Mouse (Mus musculus) hindbrain, embryonic 15.5 days (tissue): ENCODE results near the gene Slk. TPM values are rescaled to one million over a fixed set of nuclear protein-coding genes. Genes with fewer than 3 reads are reported as not detected.

Source experiments
- ATAC-seq: fragments of 200-750 bp; cut with Nextera tagmentation; 2 replicates; pipeline ENCODE4 v1.8.0; 2017; ENCODE audit warnings: low read depth, moderate number of reproducible peaks, moderate TSS enrichment; ENCODE audit not compliant: low FRiP score
- H3K27ac ChIP-seq: fragments of 300-500 bp; sonication (generic); replicated peaks from 2 replicates; pipeline ENCODE4 v1.5.1; 2015; ENCODE audit warnings: mild to moderate bottlenecking, inconsistent platforms
- H3K27me3 ChIP-seq: fragments of 300-500 bp; sonication (generic); 2 replicates; pipeline ENCODE4 v1.6.1; 2015; ENCODE audit warnings: control low read depth, inconsistent platforms
- H3K36me3 ChIP-seq: fragments of 300-500 bp; sonication (generic); 2 replicates; pipeline ENCODE4 v1.6.1; 2015; ENCODE audit warnings: control low read depth, inconsistent platforms
- H3K4me1 ChIP-seq: fragments of 300-500 bp; sonication (generic); replicated peaks from 2 replicates; pipeline ENCODE4 v1.6.1; 2015; ENCODE audit warnings: control low read depth, inconsistent platforms
- H3K4me2 ChIP-seq: fragments of 300-500 bp; sonication (generic); 2 replicates; pipeline ENCODE4 v1.6.1; 2015; ENCODE audit warnings: moderate library complexity, mild to moderate bottlenecking, inconsistent platforms
- H3K4me3 ChIP-seq: fragments of 300-500 bp; sonication (generic); 2 replicates; pipeline ENCODE4 v1.5.1; 2015; ENCODE audit warnings: mild to moderate bottlenecking, inconsistent platforms
- H3K9ac ChIP-seq: fragments of 300-500 bp; sonication (generic); 2 replicates; pipeline ENCODE4 v1.6.1; 2015; ENCODE audit warnings: inconsistent platforms
- H3K9me3 ChIP-seq: fragments of 300-500 bp; sonication (generic); 2 replicates; pipeline ENCODE4 v1.6.1; 2016; ENCODE audit warnings: control low read depth, inconsistent platforms
- WGBS: fragments of 180-500 bp; shearing (Covaris S2); methylation state at CpG from one replicate; pipeline ENCODE4 v1.1.7; 2015; 5-methylcytosine and 5-hydroxymethylcytosine counted together
- polyA plus RNA-seq: library from polyadenylated mRNA; unstranded; fragments of >200 nt; fragmentation: Nextera tagmentation; extraction: Ambion mirVana; gene quantifications from 2 replicates; pipeline ENCODE4 v1.2.1, GENCODE M21; 2015

The Slk gene
- polyA plus RNA-seq, 1 experiment from 2014 or later: 5.9 TPM

DNA sequence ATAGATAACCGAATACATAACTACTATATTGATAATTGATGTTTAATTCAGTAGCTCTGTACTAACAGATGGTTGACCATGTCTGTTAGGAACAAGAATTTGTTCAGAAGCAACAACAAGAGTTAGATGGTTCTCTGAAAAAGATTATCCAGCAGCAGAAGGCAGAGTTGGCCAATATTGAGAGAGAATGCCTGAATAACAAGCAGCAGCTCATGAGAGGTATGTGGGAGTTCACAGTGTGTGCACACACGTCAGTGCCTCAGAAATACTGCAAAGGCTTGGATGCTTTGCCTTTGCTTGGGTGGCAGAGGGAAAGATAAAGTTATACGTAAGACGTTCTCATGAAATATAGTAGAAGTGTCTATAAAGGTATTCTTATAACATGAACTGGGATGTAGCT lies 55.9 kb downstream of the Slk start:
- 96% methylated on average over 4 of the region's 4 CpGs for WGBS
- ATAC-seq: no peak
- no peak overlapping the region for H3K4me3 ChIP-seq
- H3K4me1 ChIP-seq: no peaks in the 10 kb centered on the region
- no peaks in the 10 kb centered on the region for H3K9me3 ChIP-seq
- no peak overlapping the region for H3K9ac ChIP-seq
- no peak overlapping the region for H3K4me2 ChIP-seq
- H3K36me3 ChIP-seq: peaks cover 17% of the 10 kb centered on the region; the same call in 1 of the 2 replicates
- H3K27ac ChIP-seq: no peak overlapping the region
- H3K27me3 ChIP-seq: no peaks in the 10 kb centered on the region

DNA sequence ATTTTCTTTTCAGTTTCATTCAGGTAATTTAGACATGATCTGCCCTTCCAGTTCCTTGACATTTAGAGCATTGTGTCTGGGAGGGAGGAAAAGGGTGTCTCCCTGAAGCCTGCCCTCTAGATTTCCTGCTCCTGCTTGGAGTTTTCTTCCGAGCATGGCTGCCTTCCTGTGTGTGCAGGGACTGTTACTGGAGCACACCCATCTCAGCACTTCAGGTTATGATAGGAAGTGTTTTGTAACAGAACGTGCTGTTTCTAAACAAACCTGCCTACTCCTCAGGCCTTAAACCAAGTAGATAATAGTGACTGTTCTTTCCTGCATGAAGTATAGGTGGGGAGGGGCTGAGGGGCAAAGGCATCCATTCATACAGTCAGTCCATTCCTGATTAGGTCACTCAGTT lies 64.4 kb downstream of the Slk start:
- Histone ChIP-seq H3K9ac (no peak overlapping the region), H3K27ac (no peak overlapping the region), H3K4me1 (no peaks in the 10 kb centered on the region), H3K4me2 (no peak overlapping the region), H3K9me3 (no peaks in the 10 kb centered on the region), H3K36me3 (peaks cover 24% of the 10 kb centered on the region), H3K27me3 (no peaks in the 10 kb centered on the region), H3K4me3 (no peak overlapping the region)
- 74% methylated on average over 2 of the region's 2 CpGs for whole genome bisulfite sequencing
- no peak for ATAC-seq

DNA sequence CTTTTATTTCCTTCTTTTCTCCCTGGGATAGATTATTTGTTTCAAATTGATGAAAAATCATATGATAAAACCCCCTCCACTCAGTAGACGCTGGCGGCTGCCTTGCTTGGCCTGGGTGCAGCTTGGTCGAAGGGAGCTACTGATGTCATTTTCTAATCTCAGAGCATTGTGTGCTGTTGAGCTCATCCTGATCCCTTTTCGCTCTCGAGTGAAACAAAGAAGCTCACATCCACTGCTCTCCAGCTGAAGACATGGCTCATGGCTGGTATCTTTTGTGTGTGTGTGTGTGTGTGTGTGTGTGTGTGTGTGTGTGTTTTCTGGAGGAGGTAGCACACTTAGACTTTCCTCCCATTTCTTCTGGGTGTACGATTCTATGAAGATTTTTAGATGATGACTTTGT lies 66.1 kb downstream of the Slk start:
- WGBS: 68% methylated on average over 6 of the region's 6 CpGs
- H3K4me1 ChIP-seq: no peaks in the 10 kb centered on the region
- H3K9ac ChIP-seq: no peak overlapping the region
- H3K36me3 ChIP-seq: peaks cover 15% of the 10 kb centered on the region
- no peak overlapping the region for H3K4me3 ChIP-seq
- H3K4me2 ChIP-seq: no peak overlapping the region
- no peaks in the 10 kb centered on the region for H3K9me3 ChIP-seq
- no peak overlapping the region for H3K27ac ChIP-seq
- H3K27me3 ChIP-seq: no peaks in the 10 kb centered on the region
- no peak for ATAC-seq

DNA sequence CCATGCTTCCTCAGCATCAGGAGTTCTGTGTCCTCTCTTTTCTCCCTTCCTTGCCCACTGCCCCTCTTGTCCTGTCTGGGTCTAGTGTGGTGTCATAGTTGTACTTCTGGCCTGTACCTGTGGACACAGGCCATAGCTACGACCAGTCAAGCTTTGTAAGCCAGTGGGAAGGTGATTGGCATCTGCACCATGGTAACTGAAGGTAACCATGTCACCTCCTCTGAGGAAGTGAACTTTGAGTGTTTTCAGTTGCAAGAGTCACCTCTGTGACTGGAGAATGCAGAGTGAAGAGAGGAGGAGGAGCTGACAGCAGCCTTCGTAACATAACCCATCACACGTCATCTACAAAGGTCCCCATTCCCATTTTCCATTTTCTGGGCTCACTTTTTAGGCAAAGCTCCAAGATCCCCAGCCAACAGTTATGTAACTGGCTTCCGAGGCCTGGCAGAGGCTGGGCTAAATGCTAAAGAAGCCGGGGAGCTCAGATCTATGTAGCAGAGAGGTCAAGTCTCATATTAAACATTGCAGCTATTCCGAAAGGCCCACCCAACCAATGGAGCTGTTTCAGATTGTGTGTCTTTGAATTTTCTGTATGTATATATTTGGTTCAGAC lies 67.1 kb downstream of the Slk start:
- ATAC-seq: no peak
- no peaks in the 10 kb centered on the region for H3K4me1 ChIP-seq
- WGBS: 89% methylated on average over 6 of the region's 6 CpGs

DNA sequence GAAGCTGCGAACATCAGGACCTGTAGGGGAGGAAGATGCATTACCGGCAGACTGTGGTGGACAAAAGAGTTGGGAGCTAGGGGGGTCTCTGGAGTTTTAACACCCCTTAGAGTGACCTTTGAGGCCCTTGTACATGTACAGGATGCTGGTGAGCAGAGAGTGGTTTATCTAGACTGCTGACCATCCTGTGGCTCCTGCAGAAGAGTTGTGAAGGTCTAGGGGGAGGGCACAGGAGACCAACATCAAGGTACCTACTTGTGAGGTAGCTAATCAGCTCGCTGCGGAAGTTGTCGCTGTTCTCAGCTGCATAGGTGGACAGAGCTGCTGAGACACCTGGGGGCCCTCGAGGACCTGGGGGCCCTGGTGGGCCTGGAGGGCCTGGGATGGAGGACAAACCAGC lies 69.6 kb downstream of the Slk start:
- ATAC-seq: no peak
- Histone ChIP-seq H3K4me2 (no peak overlapping the region), H3K4me1 (no peaks in the 10 kb centered on the region), H3K9ac (no peak overlapping the region), H3K27me3 (no peaks in the 10 kb centered on the region), H3K36me3 (no peaks in the 10 kb centered on the region), H3K4me3 (no peak overlapping the region), H3K27ac (no peak overlapping the region), H3K9me3 (no peaks in the 10 kb centered on the region)
- 94% methylated on average over 6 of the region's 6 CpGs for WGBS

More for the DNA sequence above, 67.1 kb downstream of the Slk start:
- Histone ChIP-seq H3K4me3 (no peak overlapping the region), H3K4me2 (no peak overlapping the region), H3K36me3 (peaks cover 8% of the 10 kb centered on the region), H3K27ac (no peak overlapping the region), H3K9ac (no peak overlapping the region), H3K27me3 (no peaks in the 10 kb centered on the region), H3K9me3 (no peaks in the 10 kb centered on the region)

DNA sequence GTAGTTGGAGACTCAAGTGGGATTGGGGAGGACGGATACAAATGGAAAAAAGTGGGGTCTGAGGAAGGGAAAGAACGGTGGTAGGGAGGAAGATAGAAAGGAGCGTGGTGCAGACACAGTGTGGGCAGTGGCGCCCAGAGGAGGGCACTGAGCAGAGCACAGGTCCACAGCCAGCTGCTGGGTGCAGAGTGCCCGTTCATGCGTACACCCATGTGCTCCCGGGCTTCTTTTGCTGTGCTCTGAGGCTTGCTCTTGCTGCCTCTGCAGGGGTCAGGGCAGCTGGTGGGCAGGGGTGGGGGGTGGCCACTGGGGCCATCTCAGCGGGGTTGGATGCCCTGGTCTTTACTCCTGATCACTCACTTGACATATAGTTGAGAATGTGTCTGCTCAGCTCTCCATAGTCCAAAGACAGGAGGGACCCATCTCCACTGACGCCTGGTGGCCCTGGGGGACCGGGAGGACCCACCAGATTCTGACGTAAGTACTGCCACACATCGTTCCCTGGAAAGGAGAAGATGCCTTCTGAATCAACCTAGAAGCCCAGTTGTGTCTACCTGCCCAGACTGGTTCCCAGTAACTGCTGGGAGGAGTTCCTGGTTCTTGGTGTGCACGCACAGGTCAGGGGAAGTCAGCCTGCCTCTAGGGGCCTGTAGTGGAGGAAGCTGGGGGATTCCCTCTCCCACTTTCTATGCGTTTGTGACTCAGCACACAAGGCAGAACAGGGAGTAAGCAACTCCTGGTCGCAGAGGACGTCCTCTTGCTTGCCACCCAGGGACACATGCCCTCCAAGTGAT lies 71.1 kb downstream of the Slk start:
- no peak for ATAC-seq
- Histone ChIP-seq H3K4me1 (no peaks in the 10 kb centered on the region), H3K9ac (no peak overlapping the region), H3K9me3 (no peaks in the 10 kb centered on the region), H3K36me3 (no peaks in the 10 kb centered on the region), H3K4me3 (no peak overlapping the region), H3K4me2 (no peak overlapping the region), H3K27me3 (no peaks in the 10 kb centered on the region), H3K27ac (no peak overlapping the region)
- 90% methylated on average over 16 of the region's 16 CpGs for WGBS

DNA sequence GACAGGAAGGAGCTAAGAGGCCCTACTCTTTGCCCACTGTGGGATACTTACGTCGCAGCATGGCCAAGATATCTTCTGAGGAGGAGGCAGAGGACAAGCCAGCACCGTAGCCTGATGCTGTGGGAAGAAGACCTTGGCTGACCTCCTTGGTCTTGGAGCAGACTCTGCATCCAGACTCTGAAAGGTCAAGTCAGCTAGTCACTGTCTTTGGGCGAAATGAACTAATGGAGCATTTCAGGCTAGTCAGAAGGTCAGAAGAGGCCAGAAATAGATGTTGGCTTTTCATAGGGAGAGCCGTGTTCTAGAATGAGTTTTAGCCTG lies 71.6 kb downstream of the Slk start:
- Histone ChIP-seq H3K36me3 (no peaks in the 10 kb centered on the region), H3K9me3 (no peaks in the 10 kb centered on the region), H3K9ac (no peak overlapping the region), H3K4me1 (no peaks in the 10 kb centered on the region), H3K4me3 (no peak overlapping the region), H3K27me3 (no peaks in the 10 kb centered on the region), H3K27ac (no peak overlapping the region), H3K4me2 (no peak overlapping the region)
- ATAC-seq: no peak
- 89% methylated on average over 5 of the region's 5 CpGs for WGBS

DNA sequence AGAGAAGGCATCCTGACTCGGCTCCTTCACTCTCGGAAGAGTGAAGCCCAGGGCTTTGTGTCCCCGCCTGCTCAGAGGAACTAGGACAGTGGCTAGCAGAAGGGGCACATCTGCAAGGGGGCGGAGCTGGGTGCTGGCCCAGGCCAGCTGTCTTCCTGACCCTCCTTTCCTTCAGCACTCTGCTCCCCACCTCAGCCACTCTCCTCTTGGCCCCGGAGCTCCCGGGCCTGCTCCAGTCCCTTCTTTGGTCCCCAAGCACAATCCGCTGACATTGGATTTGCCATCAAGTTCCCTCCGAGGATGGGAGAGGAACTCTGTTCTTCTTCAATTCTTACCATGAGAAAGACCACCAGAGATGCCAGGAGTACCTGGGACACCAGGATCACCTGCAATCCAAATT lies 72.8 kb downstream of the Slk start:
- no peak for ATAC-seq
- Histone ChIP-seq H3K4me2 (no peak overlapping the region), H3K4me1 (no peaks in the 10 kb centered on the region), H3K9me3 (no peaks in the 10 kb centered on the region), H3K9ac (no peak overlapping the region), H3K27me3 (no peaks in the 10 kb centered on the region), H3K27ac (no peak overlapping the region), H3K4me3 (no peak overlapping the region), H3K36me3 (no peaks in the 10 kb centered on the region)
- 77% methylated on average over 8 of the region's 8 CpGs for WGBS

DNA sequence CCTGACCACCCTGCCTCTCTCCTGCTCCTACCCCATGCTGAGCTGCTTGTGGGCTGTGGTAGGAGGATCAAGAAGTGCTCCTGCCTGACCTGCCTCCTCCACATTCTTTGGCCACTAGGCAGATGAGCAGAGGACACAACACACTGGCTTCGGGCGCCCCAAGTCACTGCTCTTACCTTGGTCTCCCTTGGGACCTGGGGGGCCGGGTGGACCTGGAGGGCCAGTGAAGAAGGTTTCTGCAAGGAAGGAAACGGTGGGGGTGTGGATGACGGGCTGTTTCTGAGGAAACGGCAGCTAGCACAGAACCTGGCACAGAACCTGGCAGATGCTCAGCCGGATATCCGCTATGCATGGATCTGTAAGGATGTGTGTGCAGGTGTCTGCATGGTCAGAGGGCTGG lies 73.7 kb downstream of the Slk start:
- WGBS: 87% methylated on average over 8 of the region's 8 CpGs
- no peaks in the 10 kb centered on the region for H3K4me1 ChIP-seq
- no peak overlapping the region for H3K4me3 ChIP-seq
- H3K36me3 ChIP-seq: no peaks in the 10 kb centered on the region
- no peak overlapping the region for H3K4me2 ChIP-seq
- H3K9ac ChIP-seq: no peak overlapping the region
- no peak overlapping the region for H3K27ac ChIP-seq
- H3K9me3 ChIP-seq: no peaks in the 10 kb centered on the region
- ATAC-seq: no peak
- no peaks in the 10 kb centered on the region for H3K27me3 ChIP-seq

DNA sequence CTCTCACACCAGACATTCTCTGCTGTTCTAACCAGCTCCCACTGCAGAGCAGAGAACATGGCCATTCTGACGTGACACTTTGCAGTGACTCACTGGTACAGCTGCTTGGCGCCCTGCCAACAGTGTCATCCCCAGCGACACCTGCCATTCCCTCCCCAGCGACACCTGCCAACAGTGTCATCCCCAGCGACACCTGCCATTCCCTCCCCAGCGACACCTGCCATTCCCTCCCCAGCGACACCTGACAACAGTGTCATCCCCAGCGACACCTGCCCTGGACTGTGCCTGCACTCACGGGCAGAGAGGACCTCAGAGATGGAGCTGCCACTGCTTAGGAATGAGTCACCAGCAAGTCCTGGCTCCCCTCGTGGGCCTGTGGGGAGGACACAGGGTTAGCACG lies 75.4 kb downstream of the Slk start:
- Histone ChIP-seq H3K36me3 (no peaks in the 10 kb centered on the region), H3K27me3 (no peaks in the 10 kb centered on the region), H3K9ac (no peak overlapping the region), H3K4me1 (peaks cover 6% of the 10 kb centered on the region), H3K9me3 (no peaks in the 10 kb centered on the region), H3K27ac (no peak overlapping the region), H3K4me3 (no peak overlapping the region), H3K4me2 (no peak overlapping the region)
- 80% methylated on average over 11 of the region's 11 CpGs for WGBS
- ATAC-seq: no peak

DNA sequence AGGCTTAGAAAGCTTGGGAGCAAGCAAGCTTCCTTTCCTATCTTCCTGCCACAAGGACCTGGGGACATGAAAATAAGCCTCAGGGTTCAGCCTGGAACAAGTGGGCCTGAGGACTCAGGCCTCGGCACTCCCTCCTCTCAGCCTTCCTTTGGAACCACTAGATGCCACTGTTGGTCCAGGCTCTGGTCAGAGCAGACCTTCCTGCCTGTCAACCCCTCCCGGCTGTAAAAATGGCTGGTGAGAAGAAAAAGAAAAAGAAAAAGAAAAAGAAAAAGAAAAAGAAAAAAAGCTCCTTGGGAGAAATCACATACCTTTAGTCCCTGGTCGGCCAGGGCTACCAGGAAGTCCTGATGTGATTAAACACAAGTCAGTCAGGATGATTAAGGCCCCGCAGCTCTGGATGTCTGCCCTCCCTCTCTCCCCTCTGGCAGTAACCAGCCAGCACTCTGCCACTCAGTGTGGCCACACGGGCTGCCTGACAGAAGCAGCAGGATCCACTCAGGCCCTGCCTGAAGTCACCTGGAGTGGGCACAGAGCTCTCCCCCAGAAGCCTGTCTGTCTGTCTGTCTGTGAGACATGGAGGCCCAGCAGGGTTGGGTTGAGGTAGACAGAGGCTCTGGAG lies 79.5 kb downstream of the Slk start:
- no peaks in the 10 kb centered on the region for H3K27me3 ChIP-seq
- 0 out of 2 replicates have a peak overlapping the region, but pooled peaks have one; percentile 15 for H3K9ac ChIP-seq
- H3K27ac ChIP-seq: 0 out of 2 replicates have a peak overlapping the region, but pooled peaks have one; percentile 18
- peaks cover 6% of the 10 kb centered on the region for H3K4me1 ChIP-seq
- H3K9me3 ChIP-seq: no peaks in the 10 kb centered on the region
- no peak overlapping the region for H3K4me2 ChIP-seq
- 15% methylated on average over 5 of the region's 5 CpGs for WGBS
- peak; percentile 83; the same call in 1 of the 2 replicates for ATAC-seq
- H3K4me3 ChIP-seq: no peak overlapping the region
- no peaks in the 10 kb centered on the region for H3K36me3 ChIP-seq

DNA sequence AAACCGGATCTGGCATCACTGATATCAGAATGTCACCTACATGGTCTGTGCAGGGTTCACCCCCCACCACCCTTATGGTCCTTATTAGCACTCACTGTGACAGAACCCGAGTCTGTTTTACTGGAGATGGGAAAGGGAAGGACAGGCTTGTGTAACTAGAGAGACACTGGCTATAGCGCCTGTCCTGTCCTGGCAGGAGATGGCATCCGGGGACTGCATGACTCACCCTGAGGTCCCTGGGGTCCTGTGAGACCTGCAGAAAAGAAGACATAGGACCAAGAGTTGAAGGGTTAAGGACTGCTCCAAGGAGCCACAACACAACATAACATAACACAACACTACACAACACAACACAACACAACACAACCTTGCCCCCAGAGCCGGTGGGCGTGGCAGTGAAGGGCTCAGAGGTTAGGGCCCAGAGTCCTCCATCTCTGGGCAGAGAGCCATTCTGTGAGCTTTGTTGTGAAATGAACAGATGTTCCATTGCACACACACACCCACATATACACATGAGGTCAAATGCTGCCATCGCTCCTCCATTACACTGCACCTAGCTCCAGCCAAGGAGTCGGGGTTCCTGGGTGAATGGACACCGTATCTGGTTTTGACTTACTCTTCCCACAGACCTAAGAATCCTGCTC lies 80.4 kb downstream of the Slk start:
- Histone ChIP-seq H3K4me1 (peaks cover 6% of the 10 kb centered on the region), H3K9me3 (no peaks in the 10 kb centered on the region), H3K4me3 (no peak overlapping the region), H3K27me3 (no peaks in the 10 kb centered on the region), H3K9ac (no peak overlapping the region), H3K4me2 (no peak overlapping the region), H3K36me3 (no peaks in the 10 kb centered on the region), H3K27ac (0 out of 2 replicates have a peak overlapping the region, but pooled peaks have one; percentile 18)
- WGBS: 89% methylated on average over 9 of the region's 9 CpGs
- no peak for ATAC-seq
